Mouse (Mus musculus): ENCODE data around the gene Cd300lb.

DNA sequence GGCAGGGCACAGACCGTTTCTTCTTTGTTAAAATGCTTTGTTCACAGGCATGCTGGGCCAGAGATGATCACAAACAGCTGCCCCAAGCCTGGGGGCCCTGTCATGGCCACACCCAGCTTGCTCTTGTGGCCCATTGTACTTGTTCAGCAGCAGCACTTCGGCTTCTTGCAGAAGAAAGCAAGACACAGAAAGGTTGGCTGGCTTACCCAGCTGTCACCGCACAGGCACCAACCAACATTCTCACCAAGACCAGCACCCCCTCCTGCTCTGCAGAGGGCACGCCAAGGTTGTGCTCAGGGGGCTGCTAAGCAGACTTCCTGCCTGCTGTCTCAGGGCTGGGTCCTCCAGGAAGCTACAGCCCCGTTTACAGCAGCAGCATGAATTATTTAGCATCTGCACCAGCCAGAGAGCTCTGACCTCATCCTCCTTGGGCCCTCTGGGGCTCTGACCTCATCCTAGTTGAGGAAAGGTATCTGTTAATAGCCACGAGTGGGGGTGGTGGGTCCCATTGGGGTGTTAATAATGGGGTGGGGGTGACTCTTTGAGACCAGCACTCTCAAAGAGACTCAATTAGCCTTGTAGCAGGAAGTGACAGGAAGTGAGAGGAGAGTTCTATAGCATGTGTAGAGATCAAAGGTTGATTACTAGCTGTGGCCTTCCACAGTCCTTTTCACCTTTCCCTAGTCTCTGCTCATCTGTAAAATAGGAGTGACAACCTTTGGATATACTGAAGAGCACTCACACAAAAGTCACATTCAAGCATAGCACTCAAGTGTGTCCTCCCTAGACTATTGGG lies 61.0 kb downstream of the Cd300lb start:
- TF ChIP-seq CTCF (IDR thresholded peaks at IDR 0.05; ENCODE audit: extremely low read depth, insufficient read depth, low read length) (no peak), POLR2A (IDR thresholded peaks at IDR 0.05; ENCODE audit: extremely low read depth, insufficient read depth, low read length) (no peak)

Measured in cortical plate, adult 2 months (tissue).